Mouse (Mus musculus) naive thymus-derived CD4-positive, alpha-beta T cell, adult 2 months (primary cell): ENCODE results near the gene Wasl.
A peak's percentile ranks its signal among the peaks of the same experiment; 100 is the strongest.

Experiments
- DNase-seq: peaks from one replicate; pipeline ENCODE4 v3.0.0-alpha.2; 2011; ENCODE audit warnings: low read depth

Wasl gene

DNA sequence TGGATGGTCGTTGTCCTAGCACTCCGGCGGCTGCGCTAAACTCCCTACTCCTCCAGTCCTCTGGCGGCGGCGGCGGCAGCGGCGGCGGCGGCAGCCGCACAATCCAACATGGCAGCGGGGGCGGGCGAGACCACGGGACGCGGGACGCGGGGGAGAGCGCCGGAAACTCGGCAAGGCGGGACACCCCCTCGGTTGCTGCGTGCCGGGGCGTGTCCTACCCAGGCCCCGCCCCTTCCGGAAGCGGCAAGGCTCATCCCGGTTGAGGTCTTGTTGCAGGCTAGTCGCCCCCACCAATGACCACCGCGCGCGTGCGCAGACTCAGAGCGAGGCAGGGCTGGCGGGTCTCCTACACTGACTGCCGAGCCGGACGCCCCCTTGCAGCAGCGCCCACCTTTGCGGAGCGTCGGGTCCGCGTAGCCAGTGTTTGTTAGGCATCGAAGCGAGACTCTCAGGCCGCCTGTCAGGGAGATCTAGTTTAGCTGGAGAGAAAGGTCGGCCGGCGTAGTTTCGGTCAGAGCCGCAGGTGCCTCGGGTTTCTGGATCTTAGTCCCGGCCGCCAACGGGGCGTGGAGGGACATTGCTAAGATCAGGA lies at the start of gene Wasl:
TSS of gene Wasl (minus strand) at position 143 of the 592 bp plus-strand sequence.
- peak; percentile 98 for DNase-seq

DNA sequence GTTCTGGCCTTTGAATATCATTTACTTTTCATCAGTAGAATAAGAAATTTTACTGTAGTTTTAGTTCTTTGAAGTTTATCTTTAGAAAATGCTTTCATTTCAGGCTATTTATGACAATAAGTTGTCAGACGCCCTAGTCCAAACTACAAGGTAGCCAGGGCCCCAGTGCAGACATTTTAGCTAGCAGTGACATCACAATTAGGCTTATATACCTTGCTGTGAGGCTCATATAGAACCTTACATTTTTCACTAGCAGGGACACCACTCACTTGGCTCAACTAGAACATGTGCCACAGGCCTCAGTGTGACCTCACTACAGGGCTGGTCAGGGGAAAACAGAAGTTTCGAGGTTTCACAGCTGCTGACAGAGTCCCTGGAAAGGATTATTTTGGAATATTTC lies 42.7 kb upstream of the Wasl start:
- no peak for DNase-seq

DNA sequence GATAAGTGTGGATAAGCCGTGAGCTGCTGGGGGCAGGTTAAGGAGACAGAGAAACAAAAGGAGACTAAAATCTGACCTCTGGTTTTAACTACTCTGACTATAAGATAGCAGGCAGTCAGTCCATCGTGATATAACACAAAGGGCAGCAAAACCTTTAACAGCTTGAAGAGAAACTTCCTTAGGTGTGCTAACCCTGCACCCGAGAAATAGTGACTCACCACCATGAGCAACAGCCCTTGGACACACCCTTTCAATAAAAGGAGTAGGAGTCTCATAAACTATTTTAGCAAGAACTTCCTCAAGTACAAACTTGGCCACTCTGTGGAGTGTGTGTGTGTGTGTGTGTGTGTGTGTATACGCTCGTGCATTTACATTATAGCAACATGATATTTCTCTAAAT lies 42.3 kb upstream of the Wasl start:
- no peak for DNase-seq

DNA sequence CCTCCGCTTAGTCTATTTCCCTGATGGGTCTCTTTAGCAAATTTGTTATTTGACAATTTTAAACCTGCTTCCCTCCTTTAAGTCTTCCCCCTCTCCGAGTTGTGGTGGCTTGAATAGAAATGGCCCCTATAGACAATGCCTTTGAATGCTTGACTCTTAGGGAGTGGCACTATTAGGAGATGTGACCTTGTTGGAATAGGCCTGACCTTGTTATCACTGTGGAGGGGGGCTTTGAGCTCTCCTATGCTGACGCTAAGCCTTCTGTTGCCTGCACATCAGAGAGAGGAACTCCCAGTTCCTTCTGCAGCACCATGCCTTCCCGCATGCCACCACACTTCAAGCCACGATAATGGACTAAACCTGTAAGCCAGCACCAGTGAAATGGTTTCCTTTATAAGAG lies 32.4 kb upstream of the Wasl start:
- DNase-seq: no peak

DNA sequence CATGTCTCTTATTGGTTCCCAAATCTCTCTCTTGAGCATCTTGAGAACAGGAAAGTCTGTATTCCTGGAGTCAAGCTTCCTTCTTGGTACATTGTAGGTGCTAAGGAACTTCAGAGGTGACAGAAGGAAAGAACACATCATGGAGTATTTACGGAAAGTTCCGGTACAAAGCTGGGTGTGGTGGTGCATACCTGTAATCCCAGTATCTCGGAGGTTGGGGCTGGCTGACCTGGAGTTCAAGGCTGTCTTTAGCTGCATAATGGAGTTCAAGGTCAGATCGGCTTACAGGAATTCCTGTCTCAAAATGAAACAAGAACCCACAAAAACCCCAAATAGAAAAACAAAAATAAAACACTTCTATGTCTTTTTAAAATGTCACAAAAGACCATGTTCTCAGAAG lies 31.3 kb upstream of the Wasl start:
- no peak for DNase-seq

DNA sequence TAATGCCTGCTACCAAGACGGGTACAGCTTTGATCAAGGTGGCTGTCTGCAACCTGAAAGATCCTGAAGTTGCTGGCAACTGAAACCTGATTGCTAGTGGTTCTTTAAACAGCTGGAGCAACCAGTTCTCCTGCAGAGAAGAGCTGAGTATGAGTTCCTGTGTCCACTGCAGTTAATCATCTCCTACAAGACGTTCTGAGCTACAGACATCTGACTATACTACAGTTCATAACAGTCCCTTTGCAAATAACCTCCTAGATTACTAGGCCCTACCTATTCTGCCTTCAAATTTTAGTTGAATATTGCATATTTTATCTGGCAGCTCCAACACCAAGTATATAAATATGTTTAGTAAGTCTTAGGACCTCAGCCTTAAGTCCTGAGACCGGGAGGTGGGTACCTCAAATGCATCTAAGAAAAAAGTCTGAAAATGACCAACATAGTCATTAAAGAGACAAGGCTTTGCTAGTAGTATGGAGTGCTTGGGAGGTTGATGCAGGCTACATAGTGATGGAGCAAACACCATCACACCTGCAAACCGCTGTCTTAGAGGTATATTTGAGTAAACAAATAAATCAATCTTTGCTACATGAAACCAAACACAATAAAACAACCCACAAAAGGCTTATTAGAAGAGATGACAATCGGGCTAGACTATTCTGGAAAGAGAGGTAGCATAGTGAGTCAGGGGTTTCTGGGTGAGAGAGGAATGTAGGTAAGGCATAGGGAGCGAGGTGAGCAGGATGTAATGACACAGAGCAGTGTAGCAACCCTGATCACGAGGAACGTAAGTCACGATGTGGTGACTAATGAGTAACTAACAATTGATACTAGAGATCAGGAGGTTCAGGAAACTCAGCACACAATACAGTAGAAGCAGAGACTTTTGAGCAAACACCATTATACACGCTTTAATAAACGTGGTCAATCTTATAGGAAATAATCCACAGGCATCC lies 29.9 kb upstream of the Wasl start:
- no peak for DNase-seq

DNA sequence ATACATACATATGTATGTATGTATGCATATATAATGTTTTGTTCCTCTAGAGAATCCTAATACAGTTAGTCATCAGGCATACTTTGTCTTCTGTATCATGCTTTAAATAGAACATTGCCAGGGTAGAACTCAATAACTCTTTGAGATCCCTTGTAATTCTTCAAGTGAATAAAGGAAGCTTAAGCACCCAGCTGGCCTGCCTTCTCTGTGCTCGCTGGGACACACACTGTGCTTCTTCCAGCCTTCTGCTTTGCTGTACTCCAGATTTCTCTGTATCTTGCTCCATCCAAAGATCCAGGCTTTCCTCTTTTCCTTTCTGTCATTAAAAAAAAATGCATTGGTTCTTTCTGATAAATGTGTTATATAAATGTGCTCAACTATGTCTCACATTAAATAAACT lies 23.1 kb upstream of the Wasl start:
- no peak for DNase-seq

DNA sequence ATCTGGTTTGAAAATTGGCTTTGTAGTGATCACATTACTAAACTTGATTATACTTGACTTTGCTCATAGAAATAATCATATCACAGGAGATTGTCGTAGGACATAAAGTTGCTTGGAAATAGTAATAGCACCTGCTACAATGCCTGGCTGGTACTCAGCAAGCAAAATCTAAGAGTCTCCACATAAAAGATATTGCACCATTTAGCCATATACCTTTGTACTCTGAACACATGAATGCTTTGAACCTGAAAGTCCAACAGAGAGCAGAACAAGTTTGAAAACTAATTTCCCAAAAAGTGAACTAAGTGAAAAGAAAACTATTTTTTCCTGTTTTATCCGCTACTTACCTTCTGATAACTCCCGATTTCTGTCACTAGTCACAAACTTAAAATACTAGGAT lies 18.3 kb upstream of the Wasl start:
- no peak for DNase-seq

DNA sequence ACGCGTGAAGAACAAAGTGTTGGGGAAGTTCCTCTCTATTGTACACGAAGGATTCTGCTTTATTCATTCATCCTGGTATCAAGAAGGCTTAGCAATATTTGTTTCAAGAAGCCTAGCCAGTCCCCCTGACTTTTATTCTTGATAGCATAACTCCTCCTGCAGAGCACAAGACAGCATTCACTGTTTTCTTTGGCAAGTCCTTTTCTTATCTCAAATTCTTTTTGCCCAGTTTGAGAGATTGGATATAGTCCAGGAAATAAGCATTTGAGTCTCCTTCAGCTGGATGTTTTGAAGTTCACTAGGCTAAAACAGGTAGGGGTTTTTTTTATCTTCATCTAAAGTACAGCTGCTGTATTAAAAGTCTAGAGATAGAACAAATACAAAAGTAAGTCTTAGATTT lies 3.0 kb upstream of the Wasl start:
- DNase-seq: no peak

DNA sequence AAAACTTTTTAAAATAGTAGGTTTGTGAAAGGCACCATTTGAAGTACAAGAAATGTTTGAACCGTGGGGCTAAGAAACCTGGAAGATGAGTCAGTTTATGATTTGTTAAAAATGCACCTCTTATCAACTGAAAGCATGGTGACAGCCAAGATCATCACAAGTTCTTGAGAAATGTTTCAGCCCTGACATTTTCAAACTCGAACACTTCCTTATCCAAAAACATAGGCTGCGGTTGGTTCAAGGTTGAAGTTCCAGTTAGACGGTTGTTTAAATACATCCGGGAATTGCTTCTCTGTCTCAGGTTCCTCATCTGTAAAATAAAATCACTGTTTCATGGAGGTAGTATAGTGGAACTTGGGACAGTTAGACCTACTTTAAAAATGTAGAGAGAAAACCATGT lies 1.4 kb upstream of the Wasl start:
- no peak for DNase-seq

DNA sequence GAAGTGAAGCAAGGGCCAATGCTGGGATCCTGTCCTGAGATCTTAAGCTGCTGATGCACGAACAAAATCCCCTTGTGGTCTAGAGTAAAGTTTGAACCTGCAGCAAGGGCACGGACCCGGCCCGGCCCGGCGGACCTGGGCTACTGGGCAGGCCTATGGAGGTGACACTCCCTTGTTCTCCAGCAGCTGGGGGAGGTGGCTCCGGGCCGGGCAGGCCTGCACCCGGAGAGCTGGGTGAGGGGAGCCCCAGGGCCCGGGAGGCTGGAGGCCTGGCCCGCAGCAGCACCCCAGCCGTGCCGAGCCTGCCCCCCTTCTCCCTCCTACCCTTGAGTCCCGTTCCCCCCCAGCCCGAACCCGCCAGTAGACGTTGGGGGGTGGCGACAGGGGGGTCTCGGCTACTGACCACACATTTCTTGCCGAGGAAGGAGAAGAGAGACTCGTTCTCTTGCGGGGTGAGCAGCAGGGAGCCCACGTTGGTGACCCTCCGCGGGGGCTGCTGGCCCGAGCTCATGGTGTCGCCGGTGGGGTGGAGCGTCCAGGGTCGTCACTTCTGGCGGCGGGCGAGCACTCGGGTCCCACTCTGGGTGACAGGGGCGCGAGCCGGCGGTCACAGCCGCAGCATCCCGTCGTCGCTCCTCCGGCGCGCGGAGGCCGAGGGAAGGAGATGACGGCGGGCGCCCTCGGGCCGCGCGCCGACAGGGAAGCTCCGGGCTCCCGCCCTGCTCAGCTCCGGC lies 509 bp downstream of the Wasl start:
- DNase-seq: peak; percentile 62

DNA sequence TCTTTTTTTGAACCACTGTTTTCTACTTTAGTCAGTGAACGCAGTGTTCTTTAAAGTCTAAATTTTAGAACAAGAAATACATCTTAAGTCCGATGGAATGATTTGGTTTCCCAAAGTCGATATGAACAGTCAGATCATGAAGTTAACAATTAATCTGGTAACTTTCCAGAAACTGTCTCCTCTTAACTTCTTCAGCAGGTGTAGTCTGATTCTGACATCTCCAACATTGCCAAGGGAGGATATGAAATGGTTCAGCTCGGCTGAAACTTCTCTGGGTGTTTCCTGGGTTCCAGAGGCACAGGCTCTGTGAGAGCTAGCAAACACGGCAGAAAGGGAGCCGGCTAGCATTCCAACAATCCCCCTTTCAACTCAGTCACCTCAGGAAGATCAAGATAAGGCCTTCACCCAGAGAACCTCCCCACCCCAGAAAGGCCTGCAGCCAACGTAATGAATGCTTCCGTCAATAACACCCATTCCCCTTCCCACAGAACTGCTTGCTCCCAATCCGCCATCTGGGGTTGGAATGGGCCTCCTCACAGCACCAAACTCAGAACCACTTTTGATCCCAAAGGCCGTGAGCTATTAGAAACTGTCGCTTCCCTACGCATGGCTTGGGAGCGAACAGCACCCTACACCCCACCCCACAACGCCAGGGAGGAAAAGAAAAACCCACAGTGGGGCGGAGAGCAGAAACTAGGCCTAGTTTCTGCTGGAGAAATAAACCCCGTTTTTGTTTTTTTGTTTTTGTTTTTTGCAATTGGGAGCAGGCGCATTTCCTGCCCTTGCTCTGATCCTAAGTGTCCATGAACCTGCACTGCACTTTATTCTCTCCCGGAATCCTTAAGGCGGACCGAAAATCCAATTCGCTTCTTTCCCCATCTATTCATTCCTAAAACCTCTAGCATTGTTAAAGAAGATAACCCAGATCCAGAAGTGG lies 1.3 kb downstream of the Wasl start:
- DNase-seq: peak; percentile 34

DNA sequence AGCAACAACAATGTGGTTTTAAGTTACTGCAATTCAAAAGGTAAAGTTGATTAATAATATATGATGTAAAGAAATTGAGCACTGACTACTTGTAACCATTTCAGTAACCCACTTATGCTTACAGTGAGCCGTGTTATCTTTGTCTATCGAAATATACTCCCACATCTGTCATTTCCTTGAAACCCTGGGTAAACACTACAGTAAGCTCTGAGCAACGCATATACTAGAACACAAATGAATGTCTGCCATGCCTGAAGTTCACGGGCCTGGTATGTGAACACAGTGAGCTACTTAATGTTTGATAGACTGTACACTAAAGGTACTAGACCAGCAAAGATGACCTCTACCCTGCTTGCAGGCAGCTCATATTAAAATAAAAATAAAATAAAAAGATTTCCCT lies 2.3 kb downstream of the Wasl start:
- peak; percentile 31 for DNase-seq

DNA sequence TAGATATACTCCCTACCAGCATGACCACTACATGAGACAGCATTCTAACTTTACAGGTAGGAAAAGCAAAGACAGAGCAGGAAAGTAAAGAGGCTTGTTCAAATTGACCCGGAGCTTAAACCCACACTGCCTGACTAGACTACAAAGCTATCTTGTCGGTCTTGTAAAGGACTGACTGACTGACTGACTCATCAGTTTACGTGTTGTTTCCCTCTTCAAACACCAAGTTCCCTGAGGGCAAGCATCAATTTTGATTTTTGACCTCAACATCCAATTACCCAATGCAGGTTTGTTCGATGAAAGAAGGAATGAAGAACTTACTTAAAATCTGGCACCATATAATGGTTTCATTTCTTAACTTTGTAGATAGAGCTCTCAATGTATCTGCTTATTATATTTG lies 2.9 kb downstream of the Wasl start:
- no peak for DNase-seq

DNA sequence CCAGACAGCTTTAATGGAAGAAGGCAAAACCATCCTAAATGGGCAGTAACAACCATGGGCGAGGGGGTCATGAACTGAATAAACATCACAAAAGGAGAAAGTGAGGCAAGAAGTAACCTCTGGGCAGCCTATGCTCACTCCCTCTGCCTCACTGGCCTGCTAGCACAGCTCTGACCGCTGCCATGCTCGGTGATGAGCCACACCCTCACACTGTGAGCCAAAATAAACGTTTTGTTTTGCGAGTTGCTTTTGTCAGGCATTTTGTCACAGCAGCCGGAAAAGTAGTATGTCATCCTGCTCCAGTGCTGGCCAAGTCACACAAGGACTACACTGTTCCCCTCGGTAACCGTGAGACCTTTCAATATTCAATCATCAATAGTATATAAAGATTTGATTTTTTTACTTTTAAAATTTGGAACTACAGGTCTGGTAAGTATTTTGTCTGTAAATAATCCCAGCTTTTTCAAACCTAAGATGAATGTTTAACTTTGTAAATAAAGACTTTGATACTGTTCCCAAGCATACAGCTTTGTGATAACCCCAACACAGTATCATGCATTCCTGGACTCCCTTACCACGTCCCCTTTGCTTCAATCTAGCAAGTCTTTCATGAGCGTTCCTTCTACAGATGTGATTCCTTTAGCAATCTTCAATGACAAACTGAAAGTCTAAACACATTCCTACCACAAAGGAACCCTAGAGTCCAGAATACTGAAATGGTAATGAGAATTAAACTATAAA lies 7.0 kb downstream of the Wasl start:
- no peak for DNase-seq

DNA sequence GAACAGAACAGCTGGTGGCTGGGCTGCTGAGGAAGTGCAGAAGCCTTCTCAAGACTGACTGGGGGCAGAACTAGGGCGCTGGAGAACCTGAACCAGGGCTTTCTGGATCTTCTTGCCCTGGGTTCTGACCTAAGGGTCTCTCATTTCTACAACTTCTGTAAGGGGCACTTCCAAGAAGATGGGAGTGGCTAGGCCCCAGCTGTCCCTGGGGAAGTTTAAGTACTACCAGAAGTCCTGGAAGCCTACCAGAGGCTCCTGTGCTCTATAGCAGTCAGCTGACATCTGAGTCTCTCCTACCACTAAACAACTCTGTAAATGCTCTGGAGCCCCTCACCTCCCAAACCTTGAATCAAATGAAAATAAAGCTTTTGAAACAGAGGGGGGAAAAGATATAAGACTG lies 8.7 kb downstream of the Wasl start:
- no peak for DNase-seq

DNA sequence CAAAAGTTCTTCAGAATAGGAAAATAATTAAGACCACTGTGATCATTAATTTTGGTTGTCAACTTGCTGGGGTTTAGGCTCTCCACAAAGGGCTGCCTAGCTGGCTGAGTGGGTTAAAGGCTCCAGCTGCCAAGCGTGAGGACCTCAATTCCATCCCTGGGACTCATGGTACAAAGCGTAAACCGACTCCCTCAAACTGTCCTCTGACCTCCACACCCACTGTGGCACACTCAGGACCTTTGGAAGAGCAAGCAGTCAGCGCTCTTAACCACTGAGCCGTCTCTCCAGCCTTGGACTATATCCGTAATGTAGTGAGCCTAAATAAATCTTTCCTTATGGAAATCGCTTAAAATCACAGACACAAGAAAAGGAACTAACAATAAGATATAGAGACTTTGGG lies 13.3 kb downstream of the Wasl start:
- DNase-seq: no peak

DNA sequence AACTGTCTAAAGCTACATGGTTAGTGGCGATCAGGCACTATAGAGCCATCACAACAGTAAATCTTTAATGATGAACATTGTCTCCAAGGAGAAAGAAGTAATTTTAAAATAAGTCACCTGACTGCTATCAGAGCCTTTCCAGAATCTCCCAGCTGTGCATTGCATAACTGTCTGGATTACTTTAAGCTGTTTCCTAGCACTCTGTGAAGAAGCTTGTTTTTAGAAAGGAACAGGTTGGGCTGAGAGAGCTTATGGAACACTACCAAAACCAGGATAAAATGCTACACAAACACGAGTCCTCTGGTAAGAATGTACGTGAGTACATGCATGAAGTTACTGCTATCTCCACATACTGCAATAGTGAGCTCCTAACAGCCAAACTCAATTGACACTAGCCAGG lies 14.1 kb downstream of the Wasl start:
- no peak for DNase-seq

DNA sequence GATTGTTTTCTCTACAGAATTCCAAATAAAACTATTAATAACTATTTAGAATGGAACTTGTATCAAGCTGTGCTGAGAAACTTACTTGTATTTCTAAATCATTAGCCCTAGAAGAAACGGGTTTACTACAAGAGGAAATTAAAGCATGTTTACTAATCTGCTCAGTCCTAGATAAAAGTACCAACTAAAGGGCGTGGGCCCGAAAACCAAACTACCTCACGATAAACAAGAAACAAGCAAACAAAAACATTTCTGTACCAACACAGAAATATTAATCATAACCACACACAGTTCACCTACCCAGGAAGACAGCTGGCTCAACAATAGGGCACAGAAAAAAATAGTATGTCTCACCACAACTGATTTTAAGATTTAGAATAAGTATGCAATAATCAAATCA lies 16.4 kb downstream of the Wasl start:
- DNase-seq: no peak

DNA sequence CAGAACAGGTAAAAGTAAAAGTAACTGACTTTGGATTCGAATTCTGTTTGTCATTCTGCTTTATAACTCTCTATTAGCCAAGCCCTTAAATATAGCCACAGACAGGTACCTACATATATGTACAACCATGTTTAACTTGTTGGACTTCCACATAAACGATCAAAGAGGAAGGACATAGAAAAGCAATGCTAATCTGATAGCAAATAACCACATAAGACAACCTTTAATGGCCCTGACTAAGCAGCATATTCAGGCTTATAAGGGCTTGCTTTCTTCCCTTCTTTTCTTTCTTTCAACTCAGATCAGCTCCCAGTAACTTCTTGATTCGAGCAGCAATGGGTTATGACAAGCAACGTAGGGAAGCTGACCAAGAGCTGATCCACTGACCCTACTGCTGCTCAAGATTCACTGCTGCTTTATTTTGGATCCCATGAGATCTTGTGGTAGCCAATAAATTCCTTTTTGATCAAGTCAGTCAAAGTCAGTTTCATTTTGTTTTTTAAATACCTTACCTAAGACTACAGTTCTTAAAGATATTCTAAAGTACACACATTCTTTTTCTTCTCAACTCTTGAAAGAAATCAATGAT lies 17.6 kb downstream of the Wasl start:
- DNase-seq: no peak
